Mouse (Mus musculus) embryo, embryonic 11 days (tissue): ENCODE results near the gene Cfap300.

Source experiments
- DNase-seq: peaks from one replicate; pipeline ENCODE4 v3.0.0-alpha.2; 2015

Cfap300 gene

DNA sequence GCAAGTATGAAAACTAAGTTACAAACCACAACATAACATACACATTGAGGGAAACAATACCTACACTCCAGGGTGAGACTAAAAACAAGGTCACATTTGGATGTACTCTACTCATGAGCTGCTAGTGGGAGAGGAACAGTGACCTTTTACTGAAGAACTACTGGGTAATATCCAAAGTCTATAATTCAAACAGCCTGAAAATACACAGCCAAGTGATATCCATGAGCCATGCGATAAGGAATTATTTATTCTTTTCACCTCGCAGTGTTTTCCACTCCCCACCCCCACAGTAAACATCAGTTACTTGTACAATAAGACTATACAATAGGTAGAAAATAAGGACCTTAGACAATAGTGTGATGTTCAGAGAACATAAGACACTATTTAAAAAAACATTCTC, 62.5 kb downstream of the Cfap300 start:
- DNase-seq, result no peak

DNA sequence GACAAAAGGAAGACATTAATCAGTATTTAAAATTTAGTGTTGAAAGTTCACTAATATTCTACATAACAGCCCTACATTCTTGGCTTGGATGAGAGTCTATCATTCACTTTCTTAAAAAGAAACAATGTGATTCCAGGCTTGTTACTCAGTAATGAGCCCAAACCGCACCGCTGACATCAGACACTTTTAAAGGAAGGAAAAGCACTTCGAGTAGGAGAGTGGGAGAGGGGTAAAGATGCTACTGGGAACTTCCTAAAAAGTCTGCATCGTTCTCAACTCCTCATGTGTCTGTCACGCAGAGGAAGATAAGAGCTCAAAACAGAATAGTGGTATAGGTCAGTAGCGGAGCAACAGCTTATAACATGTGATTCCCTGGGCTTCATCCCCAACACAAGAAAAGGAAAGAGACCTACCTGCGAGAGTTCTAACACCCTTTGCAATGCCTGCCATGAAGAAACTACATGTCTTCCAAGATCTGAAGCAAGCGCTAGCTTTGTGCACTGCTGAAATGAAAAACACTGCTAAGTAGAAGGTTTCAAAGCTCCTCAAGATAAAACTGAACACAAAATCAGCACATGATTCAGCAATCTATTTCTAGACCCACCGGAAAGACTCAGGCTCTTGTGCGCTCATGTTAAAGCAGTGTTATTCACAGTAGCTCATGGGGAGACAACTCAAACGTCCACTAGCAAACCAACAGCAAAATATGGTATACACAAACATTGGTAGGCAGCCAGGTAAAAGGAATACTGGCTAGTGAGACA, 63.3 kb downstream of the Cfap300 start:
- DNase-seq, result no peak

DNA sequence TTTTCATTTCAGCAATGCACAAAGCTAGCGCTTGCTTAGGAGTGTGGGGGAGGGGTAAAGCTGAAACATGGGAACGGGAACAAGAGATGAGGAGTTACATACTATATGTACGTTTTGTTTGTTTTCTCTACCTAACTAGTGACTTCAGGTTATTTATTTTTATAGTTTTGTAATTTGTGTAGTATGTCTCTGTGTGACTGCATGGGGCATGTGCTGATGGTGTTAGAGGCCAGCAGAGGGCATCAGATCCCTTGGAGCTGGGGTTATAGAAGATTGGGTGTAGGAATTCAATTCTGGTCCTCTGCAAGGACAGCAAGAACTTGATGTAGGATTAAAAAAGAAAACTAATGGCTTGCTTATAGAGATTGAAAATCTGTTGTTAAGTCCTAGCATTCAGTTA, 64.1 kb downstream of the Cfap300 start:
- no peak for DNase-seq

GRCm38 (mm10) chr9:7977587-7977986, 65.0 kb downstream of the Cfap300 start:
- DNase-seq, result no peak

DNA sequence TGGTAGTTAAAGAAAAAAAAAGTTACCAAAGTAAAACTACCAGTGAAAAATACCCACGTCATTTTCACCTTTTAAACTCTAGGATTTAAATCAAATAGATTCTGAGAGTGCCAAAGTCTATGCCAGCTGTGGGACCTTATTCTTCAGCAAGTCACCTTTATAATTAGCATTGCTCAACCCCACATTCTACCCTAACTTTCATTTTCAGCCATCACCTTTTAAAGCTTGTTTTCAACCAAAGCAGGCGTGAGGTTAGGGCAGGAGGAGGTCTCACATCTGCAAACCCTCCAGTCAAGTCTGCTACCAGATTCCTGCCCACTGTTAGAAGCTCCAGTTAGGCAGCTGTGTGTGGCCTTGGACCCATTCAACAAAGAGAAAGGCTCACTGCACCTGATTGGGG, 70.6 kb downstream of the Cfap300 start:
- no peak for DNase-seq
